Mouse (Mus musculus): ENCODE measurements around the gene Fbxl17. TPM values are rescaled to one million over a fixed set of nuclear protein-coding genes. Genes with fewer than 3 reads are reported as not detected.

The Fbxl17 gene
- polyA plus RNA-seq, 1 experiment from 2014 or later = 10.7 TPM

DNA sequence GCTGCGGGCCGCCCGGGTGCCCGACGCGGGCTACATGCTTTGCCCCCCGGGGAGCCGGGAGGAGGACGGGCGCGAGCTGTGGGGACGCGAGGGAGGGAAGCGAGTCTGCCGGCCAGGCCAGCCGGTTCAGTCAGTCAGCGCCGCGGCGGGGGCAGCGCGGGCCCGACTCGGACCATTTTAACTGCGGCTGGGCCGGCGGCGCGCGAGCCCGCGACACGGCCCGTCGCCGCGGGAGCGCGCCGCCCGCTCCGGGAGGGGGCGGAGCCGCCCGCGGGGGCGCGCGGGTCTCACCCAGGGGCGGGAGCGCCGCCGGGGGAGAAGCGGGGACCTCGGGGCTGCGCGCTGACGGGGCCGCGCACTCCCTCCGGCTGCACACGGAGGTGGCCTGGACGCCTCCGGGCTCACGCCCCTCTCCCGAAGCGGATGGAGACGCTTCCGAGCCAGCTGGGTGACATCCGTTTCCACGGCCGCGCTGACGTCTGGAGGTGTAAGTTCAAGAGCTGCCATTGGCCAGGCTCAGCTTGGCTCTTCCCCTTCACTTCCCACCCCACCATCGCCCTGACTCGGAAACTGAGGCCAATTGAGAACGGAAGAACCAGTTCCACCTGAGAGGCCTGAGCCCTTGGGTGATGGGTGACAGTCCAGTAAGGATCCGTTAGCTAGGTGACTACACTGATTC, 478 bp upstream of the Fbxl17 start:
- Histone ChIP-seq H3K27me3 (replicated peaks; ENCODE audit: control insufficient read depth, insufficient read depth, low read length) (no peaks in the 10 kb centered on the region), H3K36me3 (ENCODE audit: control insufficient read depth, insufficient read depth, low read length) (0 out of 2 replicates have a peak, but pooled peaks cover 5% of the 10 kb centered on the region), H3K4me3 (ENCODE audit: low read depth, low read length) (peak overlapping the region; percentile 94), H3K9ac (ENCODE audit: low read depth, low read length) (peak overlapping the region; percentile 99), H3K4me1 (ENCODE audit: control insufficient read depth, insufficient read depth, low read length) (peaks cover 27% of the 10 kb centered on the region), H3K9me3 (ENCODE audit: control insufficient read depth, low read length) (no peaks in the 10 kb centered on the region), H3K4me2 (ENCODE audit: low read depth, low read length) (peak overlapping the region; percentile 71), H3K27ac (replicated peaks; ENCODE audit: low read depth, low read length) (peak overlapping the region; percentile 98)
- peak; percentile 80 for ATAC-seq (ENCODE audit: low read depth)
- peak; percentile 90 for DNase-seq (ENCODE audit: low spot score)
- 2% methylated on average over 21 of the region's 78 CpGs for WGBS

DNA sequence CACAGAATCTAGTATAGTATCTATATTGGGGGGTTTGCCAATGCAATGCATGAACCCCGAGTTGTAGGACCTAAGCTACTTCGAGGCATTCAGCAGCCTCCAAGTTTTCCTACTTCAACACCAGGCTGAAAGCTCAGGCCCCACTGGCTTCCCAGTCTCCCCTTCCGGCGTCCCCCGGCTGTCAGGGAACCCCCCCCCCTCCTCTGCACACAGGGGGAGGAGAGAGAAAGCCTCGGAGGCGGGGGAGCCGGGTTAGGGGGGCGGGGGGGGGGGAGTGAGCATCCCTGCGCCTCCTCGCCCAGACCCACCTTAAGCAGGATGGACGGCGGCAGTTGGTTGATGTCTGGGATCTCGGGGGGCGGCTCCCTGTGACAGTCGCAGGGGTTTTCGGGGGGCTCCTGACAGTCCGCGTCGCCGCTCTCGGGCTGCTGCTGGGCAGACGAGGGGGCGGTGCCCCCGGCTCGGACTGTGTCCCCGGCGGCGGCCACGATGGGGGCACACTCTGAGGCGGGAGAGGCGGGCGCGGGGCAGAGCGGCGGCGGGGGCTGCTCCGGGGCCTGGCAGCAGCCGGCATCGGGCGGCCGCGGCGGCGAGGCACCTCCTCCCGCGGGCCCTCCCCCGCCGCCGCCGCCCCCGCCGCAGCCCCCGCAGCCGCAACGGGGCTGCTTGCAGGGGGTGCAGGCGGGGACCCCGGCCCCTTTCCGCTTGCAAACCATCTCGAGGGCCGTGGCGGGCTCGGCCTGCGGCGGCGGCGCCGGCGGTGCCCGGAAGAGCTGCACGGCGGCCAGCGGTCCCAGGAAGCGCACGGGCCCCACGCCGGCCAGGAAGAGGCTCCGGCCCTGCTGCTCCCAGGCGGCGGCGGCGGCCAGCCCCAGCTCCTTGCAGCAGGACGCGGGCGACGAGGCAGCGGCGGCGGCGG, 841 bp downstream of the Fbxl17 start:
- Histone ChIP-seq H3K4me2 (ENCODE audit: low read depth, low read length) (peak overlapping the region; percentile 71), H3K4me1 (ENCODE audit: control insufficient read depth, insufficient read depth, low read length) (peaks cover 33% of the 10 kb centered on the region), H3K27me3 (replicated peaks; ENCODE audit: control insufficient read depth, insufficient read depth, low read length) (no peaks in the 10 kb centered on the region), H3K36me3 (ENCODE audit: control insufficient read depth, insufficient read depth, low read length) (0 out of 2 replicates have a peak, but pooled peaks cover 5% of the 10 kb centered on the region), H3K9ac (ENCODE audit: low read depth, low read length) (peak overlapping the region; percentile 99), H3K4me3 (ENCODE audit: low read depth, low read length) (peak overlapping the region; percentile 94), H3K27ac (replicated peaks; ENCODE audit: low read depth, low read length) (peak overlapping the region; percentile 98), H3K9me3 (ENCODE audit: control insufficient read depth, low read length) (no peaks in the 10 kb centered on the region)
- WGBS = 4% methylated on average over 5 of the region's 90 CpGs
- ATAC-seq (ENCODE audit: low read depth) (peak; percentile 62), DNase-seq (ENCODE audit: low spot score) (peak; percentile 78)

DNA sequence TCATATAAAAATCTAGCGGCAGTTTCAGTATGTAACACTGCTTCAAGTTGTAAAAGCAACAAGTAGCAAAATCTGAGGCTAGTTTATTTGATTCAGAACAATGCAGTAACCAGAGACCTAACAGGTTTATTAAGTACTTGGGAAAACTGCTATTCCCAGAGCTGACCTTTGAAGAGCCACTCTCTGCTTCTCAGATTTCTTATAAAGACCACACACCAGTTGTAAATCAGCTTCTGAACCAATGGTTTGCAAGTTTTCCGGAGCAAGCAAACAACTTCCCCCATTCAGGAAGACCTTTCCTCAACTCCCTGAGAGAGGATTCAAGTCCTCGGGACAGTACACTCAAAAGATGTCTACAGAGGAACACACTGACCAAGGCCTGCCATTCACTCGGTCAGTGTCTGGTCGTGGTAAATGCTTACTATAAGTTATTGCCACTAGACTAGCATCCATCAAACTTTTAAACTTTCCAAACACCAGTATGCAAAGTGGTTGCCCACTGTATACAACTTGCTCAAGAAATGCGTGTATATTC, 1.6 kb downstream of the Fbxl17 start:
- Histone ChIP-seq H3K9ac (ENCODE audit: low read depth, low read length) (peak overlapping the region; percentile 99), H3K27ac (replicated peaks; ENCODE audit: low read depth, low read length) (peak overlapping the region; percentile 98; the same call in 1 of the 2 replicates), H3K36me3 (ENCODE audit: control insufficient read depth, insufficient read depth, low read length) (0 out of 2 replicates have a peak, but pooled peaks cover 5% of the 10 kb centered on the region), H3K9me3 (ENCODE audit: control insufficient read depth, low read length) (no peaks in the 10 kb centered on the region), H3K4me1 (ENCODE audit: control insufficient read depth, insufficient read depth, low read length) (peaks cover 35% of the 10 kb centered on the region), H3K27me3 (replicated peaks; ENCODE audit: control insufficient read depth, insufficient read depth, low read length) (no peaks in the 10 kb centered on the region), H3K4me3 (ENCODE audit: low read depth, low read length) (peak overlapping the region; percentile 94), H3K4me2 (ENCODE audit: low read depth, low read length) (peak overlapping the region; percentile 71)
- WGBS = 16% methylated on average over 6 of the region's 6 CpGs
- DNase-seq (ENCODE audit: low spot score) (no peak), ATAC-seq (ENCODE audit: low read depth) (no peak)

DNA sequence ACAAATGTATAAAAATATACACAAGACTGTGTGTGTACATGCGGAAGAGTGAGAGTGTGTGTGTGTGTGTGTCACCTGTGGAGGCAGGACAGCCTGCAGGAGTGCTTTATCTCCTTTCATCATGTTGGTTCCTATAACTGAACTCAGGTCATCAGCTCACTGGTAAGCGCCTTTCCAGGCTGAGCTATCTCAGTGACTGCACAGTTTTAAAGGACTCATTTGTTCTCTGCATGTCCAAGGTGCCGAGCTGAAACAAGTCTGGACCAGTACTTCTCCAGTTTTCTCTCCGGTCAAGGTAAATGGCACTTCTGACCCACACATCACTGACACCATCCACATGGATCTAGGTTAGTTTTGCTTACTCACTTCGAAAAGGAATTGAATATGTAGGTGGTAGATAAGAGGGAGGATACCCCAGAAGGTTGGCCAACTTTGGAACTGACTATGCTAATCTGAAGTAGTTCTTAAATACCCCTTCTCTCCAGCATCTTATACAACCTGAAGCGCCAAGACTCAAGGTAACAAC, 2.5 kb downstream of the Fbxl17 start:
- H3K4me2 ChIP-seq (ENCODE audit: low read depth, low read length) = peak overlapping the region; percentile 71
- H3K9me3 ChIP-seq (ENCODE audit: control insufficient read depth, low read length) = no peaks in the 10 kb centered on the region
- H3K27me3 ChIP-seq (replicated peaks; ENCODE audit: control insufficient read depth, insufficient read depth, low read length) = no peaks in the 10 kb centered on the region
- peaks cover 41% of the 10 kb centered on the region for H3K4me1 ChIP-seq (ENCODE audit: control insufficient read depth, insufficient read depth, low read length)
- ATAC-seq (ENCODE audit: low read depth) (no peak), DNase-seq (ENCODE audit: low spot score) (no peak)
- 80% methylated on average over 6 of the region's 6 CpGs for WGBS
- H3K36me3 ChIP-seq (ENCODE audit: control insufficient read depth, insufficient read depth, low read length) = 0 out of 2 replicates have a peak, but pooled peaks cover 5% of the 10 kb centered on the region
- H3K4me3 ChIP-seq (ENCODE audit: low read depth, low read length) = peak overlapping the region; percentile 94; the same call in 1 of the 2 replicates
- H3K27ac ChIP-seq (replicated peaks; ENCODE audit: low read depth, low read length) = no peak overlapping the region
- no peak overlapping the region for H3K9ac ChIP-seq (ENCODE audit: low read depth, low read length)

DNA sequence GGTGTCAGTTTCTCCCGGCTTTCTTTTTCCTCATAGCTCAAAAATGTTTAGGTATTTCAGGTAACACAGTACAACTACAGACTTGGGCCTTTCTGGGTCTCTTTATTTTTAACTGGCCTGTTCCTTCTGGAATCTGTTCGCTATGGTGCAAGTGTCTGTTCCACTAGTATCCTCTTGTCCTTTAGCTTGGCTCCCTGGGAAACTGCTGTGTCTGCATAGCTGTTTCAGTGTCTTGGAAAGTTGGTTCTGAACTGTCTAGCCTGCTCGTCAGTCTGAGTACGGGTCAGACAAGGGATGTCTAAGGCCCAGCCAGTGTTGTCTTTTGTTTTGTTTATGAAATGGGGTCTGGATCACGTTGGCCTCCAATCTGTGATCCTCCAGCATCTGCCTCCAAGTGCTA, 3.7 kb downstream of the Fbxl17 start:
- no peak overlapping the region for H3K4me2 ChIP-seq (ENCODE audit: low read depth, low read length)
- no peaks in the 10 kb centered on the region for H3K27me3 ChIP-seq (replicated peaks; ENCODE audit: control insufficient read depth, insufficient read depth, low read length)
- H3K9ac ChIP-seq (ENCODE audit: low read depth, low read length) = no peak overlapping the region
- 49% methylated on average over 5 of the region's 5 CpGs for WGBS
- H3K36me3 ChIP-seq (ENCODE audit: control insufficient read depth, insufficient read depth, low read length) = no peaks in the 10 kb centered on the region
- H3K4me3 ChIP-seq (ENCODE audit: low read depth, low read length) = no peak overlapping the region
- no peak for DNase-seq (ENCODE audit: low spot score)
- no peaks in the 10 kb centered on the region for H3K9me3 ChIP-seq (ENCODE audit: control insufficient read depth, low read length)
- H3K27ac ChIP-seq (replicated peaks; ENCODE audit: low read depth, low read length) = no peak overlapping the region
- ATAC-seq (ENCODE audit: low read depth) = no peak
- peaks cover 41% of the 10 kb centered on the region for H3K4me1 ChIP-seq (ENCODE audit: control insufficient read depth, insufficient read depth, low read length)

DNA sequence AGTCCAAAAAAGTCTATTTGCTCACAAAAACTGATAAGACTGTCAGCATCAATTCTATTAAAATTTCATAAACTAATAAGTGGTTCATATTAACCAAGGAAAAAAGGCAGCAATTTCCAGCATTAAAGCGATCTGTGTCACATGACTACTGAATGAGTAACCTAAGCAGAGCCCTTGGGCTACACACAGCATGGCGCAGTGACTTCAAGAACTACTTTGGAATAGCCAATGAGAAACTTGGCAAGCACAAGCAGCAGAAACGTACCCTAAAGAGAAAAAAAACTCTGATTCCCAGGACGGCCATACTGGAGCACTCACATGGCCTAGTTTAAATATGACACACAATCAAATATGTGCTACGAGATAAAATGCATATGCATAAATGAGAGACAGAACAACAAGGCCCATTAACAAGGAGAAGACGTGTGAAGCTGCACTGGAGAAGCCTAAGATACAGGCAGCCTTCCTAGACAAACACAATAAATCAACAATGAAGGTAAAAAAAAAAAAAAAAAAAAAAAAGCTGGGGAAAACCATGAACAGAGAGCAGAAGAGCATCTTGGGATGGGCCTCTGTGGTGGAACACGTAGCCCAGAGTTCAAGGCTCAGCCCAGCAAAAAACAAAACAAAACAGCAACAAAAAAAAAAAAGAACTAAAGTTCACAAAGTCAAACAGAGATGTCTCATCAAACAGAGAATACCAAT, 5.8 kb downstream of the Fbxl17 start:
- H3K4me2 ChIP-seq (ENCODE audit: low read depth, low read length) = no peak overlapping the region
- H3K27me3 ChIP-seq (replicated peaks; ENCODE audit: control insufficient read depth, insufficient read depth, low read length) = no peaks in the 10 kb centered on the region
- DNase-seq (ENCODE audit: low spot score) = peak; percentile 63
- peaks cover 36% of the 10 kb centered on the region for H3K4me1 ChIP-seq (ENCODE audit: control insufficient read depth, insufficient read depth, low read length)
- no peaks in the 10 kb centered on the region for H3K9me3 ChIP-seq (ENCODE audit: control insufficient read depth, low read length)
- 61% methylated on average over 7 of the region's 7 CpGs for WGBS
- H3K36me3 ChIP-seq (ENCODE audit: control insufficient read depth, insufficient read depth, low read length) = peaks cover 10% of the 10 kb centered on the region
- no peak for ATAC-seq (ENCODE audit: low read depth)
- no peak overlapping the region for H3K9ac ChIP-seq (ENCODE audit: low read depth, low read length)
- no peak overlapping the region for H3K4me3 ChIP-seq (ENCODE audit: low read depth, low read length)
- H3K27ac ChIP-seq (replicated peaks; ENCODE audit: low read depth, low read length) = no peak overlapping the region

DNA sequence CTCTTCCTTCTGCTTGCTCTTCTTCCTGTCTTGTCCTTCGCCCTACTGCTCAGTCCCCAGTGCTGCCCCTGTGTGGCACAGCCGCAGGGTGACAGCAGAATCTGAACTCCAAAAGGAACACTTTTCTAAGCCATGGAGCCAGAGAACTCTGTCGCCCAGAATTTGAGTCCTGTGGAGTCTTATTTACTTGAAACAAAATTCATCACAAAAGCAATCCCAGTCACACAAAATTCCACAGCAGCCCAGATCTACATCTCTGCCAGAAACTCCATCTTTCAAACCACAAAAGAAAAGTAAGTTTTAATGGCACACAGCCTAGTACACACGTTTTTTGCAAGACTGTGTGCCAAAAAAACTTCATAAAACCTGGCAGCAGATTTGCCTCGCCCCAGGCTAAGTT, 6.5 kb downstream of the Fbxl17 start:
- ATAC-seq (ENCODE audit: low read depth) = peak; percentile 47
- no peaks in the 10 kb centered on the region for H3K27me3 ChIP-seq (replicated peaks; ENCODE audit: control insufficient read depth, insufficient read depth, low read length)

More for the DNA sequence above, 6.5 kb downstream of the Fbxl17 start:
- H3K27ac ChIP-seq (replicated peaks; ENCODE audit: low read depth, low read length) = peak overlapping the region; percentile 83
- H3K9me3 ChIP-seq (ENCODE audit: control insufficient read depth, low read length) = no peaks in the 10 kb centered on the region
- no peak overlapping the region for H3K9ac ChIP-seq (ENCODE audit: low read depth, low read length)
- no peak overlapping the region for H3K4me3 ChIP-seq (ENCODE audit: low read depth, low read length)
- WGBS = 27% methylated on average over 5 of the region's 5 CpGs
- peak overlapping the region; percentile 30 for H3K4me2 ChIP-seq (ENCODE audit: low read depth, low read length)
- DNase-seq (ENCODE audit: low spot score) = peak; percentile 81
- H3K36me3 ChIP-seq (ENCODE audit: control insufficient read depth, insufficient read depth, low read length) = peaks cover 18% of the 10 kb centered on the region
- peaks cover 33% of the 10 kb centered on the region for H3K4me1 ChIP-seq (ENCODE audit: control insufficient read depth, insufficient read depth, low read length)

All from embryonic facial prominence, embryonic 14.5 days (tissue).